ENCODE assay signal across 28 mouse cellular contexts in genomic region chr2:60328641-60329040, GRCm38 (mm10). TPM values are rescaled to one million over a fixed set of nuclear protein-coding genes. Genes with fewer than 3 reads are reported as not detected.
DNase-seq lines count a peak whose midpoint lies in the region; ATAC-seq and TF ChIP-seq lines count a peak whose summit lies in the region.
"Had no signal": no experiment of that assay in that cellular context is flagged by ENCODE, and none has a peak within 500 bp of the region (broad histone marks: within the 10 kb centered on the region; RNA-seq: fewer than 3 reads in every experiment).

No protein-coding gene starts in this region.

- no peak overlapping the region for H3K4me3 ChIP-seq in liver, embryonic 13.5 days (replicated peaks)
- no peak overlapping the region for H3K4me3 ChIP-seq in liver, postnatal 0 days (ENCODE audit: low read depth, low read length)
- H3K4me3 ChIP-seq in G1E (ENCODE audit: low read depth, low read length) = peak overlapping the region; percentile 68
- H3K4me3 ChIP-seq in kidney, embryonic 14.5 days (ENCODE audit: low read length) = no peak overlapping the region
- H3K4me3 ChIP-seq: embryonic facial prominence, embryonic 12.5 days; embryonic facial prominence, embryonic 15.5 days; heart, adult 2 months; heart, embryonic 10.5 days; heart, embryonic 13.5 days; hindbrain, embryonic 12.5 days; hindbrain, embryonic 15.5 days had no signal

- 54% methylated on average over 10 of the region's 10 CpGs for WGBS in liver, embryonic 13.5 days (ENCODE audit: insufficient replicate concordance)
- WGBS in liver, postnatal 0 days (ENCODE audit: insufficient replicate concordance) = 73% methylated on average over 10 of the region's 10 CpGs
- 91% methylated on average over 10 of the region's 10 CpGs for WGBS in kidney, embryonic 14.5 days

- H3K27ac ChIP-seq in liver, embryonic 13.5 days = no peak overlapping the region
- H3K27ac ChIP-seq in liver, postnatal 0 days (ENCODE audit: low read depth) = no peak overlapping the region
- no peak overlapping the region for H3K27ac ChIP-seq in kidney, embryonic 14.5 days (ENCODE audit: low read depth, low read length)
- H3K27ac ChIP-seq: embryonic facial prominence, embryonic 12.5 days; embryonic facial prominence, embryonic 15.5 days; heart, adult 2 months; heart, embryonic 10.5 days; heart, embryonic 13.5 days; hindbrain, embryonic 12.5 days; hindbrain, embryonic 15.5 days had no signal

- H3K36me3 ChIP-seq in liver, embryonic 13.5 days = no peaks in the 10 kb centered on the region
- no peaks in the 10 kb centered on the region for H3K36me3 ChIP-seq in liver, postnatal 0 days (replicated peaks; ENCODE audit: insufficient read depth, low read length)
- H3K36me3 ChIP-seq in G1E (replicated peaks) = peaks cover 12% of the 10 kb centered on the region
- no peaks in the 10 kb centered on the region for H3K36me3 ChIP-seq in kidney, embryonic 14.5 days (ENCODE audit: control insufficient read depth, insufficient read depth, low read length)
- H3K36me3 ChIP-seq: embryonic facial prominence, embryonic 12.5 days; embryonic facial prominence, embryonic 15.5 days; heart, embryonic 13.5 days; hindbrain, embryonic 12.5 days; hindbrain, embryonic 15.5 days had no signal

- H3K4me1 ChIP-seq in liver, embryonic 13.5 days (replicated peaks) = no peaks in the 10 kb centered on the region
- H3K4me1 ChIP-seq in liver, postnatal 0 days (ENCODE audit: insufficient read depth) = no peaks in the 10 kb centered on the region
- H3K4me1 ChIP-seq in G1E (ENCODE audit: insufficient read depth, low read depth, low read length) = peaks cover 49% of the 10 kb centered on the region
- H3K4me1 ChIP-seq in kidney, embryonic 14.5 days (ENCODE audit: control insufficient read depth, insufficient read depth, low read length) = no peaks in the 10 kb centered on the region
- H3K4me1 ChIP-seq: embryonic facial prominence, embryonic 12.5 days; embryonic facial prominence, embryonic 15.5 days; heart, embryonic 10.5 days; heart, embryonic 13.5 days; hindbrain, embryonic 12.5 days; hindbrain, embryonic 15.5 days had no signal

- no peaks in the 10 kb centered on the region for H3K9me3 ChIP-seq in liver, embryonic 13.5 days (replicated peaks)
- no peaks in the 10 kb centered on the region for H3K9me3 ChIP-seq in liver, postnatal 0 days (ENCODE audit: low read length)
- no peaks in the 10 kb centered on the region for H3K9me3 ChIP-seq in G1E (replicated peaks)
- H3K9me3 ChIP-seq in kidney, embryonic 14.5 days (ENCODE audit: control insufficient read depth, low read length) = no peaks in the 10 kb centered on the region
- H3K9me3 ChIP-seq: embryonic facial prominence, embryonic 12.5 days; embryonic facial prominence, embryonic 15.5 days; heart, embryonic 10.5 days; heart, embryonic 13.5 days; hindbrain, embryonic 12.5 days; hindbrain, embryonic 15.5 days had no signal

- TF ChIP-seq EP300 in liver, postnatal 0 days (IDR thresholded peaks at IDR 0.05; ENCODE audit: low read depth) = no peak

- H3K27me3 ChIP-seq in liver, embryonic 13.5 days = no peaks in the 10 kb centered on the region
- no peaks in the 10 kb centered on the region for H3K27me3 ChIP-seq in liver, postnatal 0 days (ENCODE audit: insufficient read depth, low read length)
- H3K27me3 ChIP-seq in G1E (ENCODE audit: insufficient read depth, low read length) = no peaks in the 10 kb centered on the region
- H3K27me3 ChIP-seq in kidney, embryonic 14.5 days (ENCODE audit: control insufficient read depth, insufficient read depth, low read length) = no peaks in the 10 kb centered on the region
- H3K27me3 ChIP-seq: embryonic facial prominence, embryonic 12.5 days; embryonic facial prominence, embryonic 15.5 days; heart, embryonic 13.5 days; hindbrain, embryonic 12.5 days; hindbrain, embryonic 15.5 days; Patski had no signal

- DNase-seq in liver, embryonic 13.5 days = peak; percentile 11
- no peak for DNase-seq in liver, postnatal 0 days
- peak; percentile 8 for DNase-seq in CD4-positive, CD25-positive, alpha-beta regulatory T cell, adult 2 months (ENCODE audit: low read depth, low spot score)
- peak; percentile 33 for DNase-seq in G1E (ENCODE audit: low spot score)
- DNase-seq in frontal cortex, postnatal 25 days (ENCODE audit: low spot score in 2 of 2) = no peak
- DNase-seq in layer of hippocampus, adult 8-10 months (ENCODE audit: low spot score in 2 of 2) = no peak
- DNase-seq: adrenal gland, postnatal 10 days; adrenal gland, postnatal 36 days; B cell, adult 2 months; cerebellum, adult 11 months; cerebellum, adult 2 months; cerebellum, adult 9-11 months; cerebellum, postnatal 25 days; forebrain, postnatal 0 days; gastrocnemius, postnatal 25 days; heart, adult 2 months; heart, postnatal 14 days had no signal

- no peak overlapping the region for H3K9ac ChIP-seq in liver, embryonic 13.5 days
- H3K9ac ChIP-seq in liver, postnatal 0 days (replicated peaks) = no peak overlapping the region
- H3K9ac ChIP-seq in kidney, embryonic 14.5 days (ENCODE audit: low read depth, low read length) = no peak overlapping the region
- H3K9ac ChIP-seq: embryonic facial prominence, embryonic 12.5 days; embryonic facial prominence, embryonic 15.5 days; forebrain, postnatal 0 days; heart, embryonic 13.5 days; hindbrain, embryonic 12.5 days; hindbrain, embryonic 15.5 days had no signal

- no peak for ATAC-seq in liver, embryonic 13.5 days (ENCODE audit: low read depth)
- ATAC-seq in liver, postnatal 0 days = no peak
- peak; percentile 82 for ATAC-seq in G1E (ENCODE audit: extremely low read depth, insufficient number of reproducible peaks, low FRiP score, poor library complexity, severe bottlenecking)
- peak; percentile 25 for ATAC-seq in inflammation-experienced regulatory T-cells, adult 6 months
- no peak for ATAC-seq in kidney, embryonic 14.5 days (ENCODE audit: low FRiP score, low TSS enrichment)
- ATAC-seq: forebrain, embryonic 14.5 days; forebrain, postnatal 0 days; intestine, embryonic 16.5 days; Patski had no signal

- no peak overlapping the region for H3K4me2 ChIP-seq in liver, embryonic 13.5 days
- H3K4me2 ChIP-seq in liver, postnatal 0 days (ENCODE audit: low read depth, low read length) = no peak overlapping the region
- no peak overlapping the region for H3K4me2 ChIP-seq in kidney, embryonic 14.5 days (replicated peaks; ENCODE audit: low read depth, low read length)
- H3K4me2 ChIP-seq: embryonic facial prominence, embryonic 12.5 days; embryonic facial prominence, embryonic 15.5 days; heart, embryonic 13.5 days; hindbrain, embryonic 12.5 days; hindbrain, embryonic 15.5 days had no signal

- TF ChIP-seq CTCF in liver, postnatal 0 days (IDR thresholded peaks at IDR 0.05; ENCODE audit: low read depth) = no peak
- TF ChIP-seq CTCF in G1E (IDR thresholded peaks at IDR 0.05; ENCODE audit: low read depth, low read length) = no peak

RNA-seq across cellular contexts. Expression of gene Cd302, which starts 44.4 kb away (rescaled TPM):
- 55.3 and 63.3 TPM in 2 replicates for polyA plus RNA-seq in liver, embryonic 13.5 days (2015; fragmentation: Nextera tagmentation; extraction: Ambion mirVana)
- polyA plus RNA-seq in liver, postnatal 0 days (2015; fragmentation: Nextera tagmentation; extraction: Ambion mirVana) = 349 and 375 TPM in 2 replicates
- total RNA-seq in G1E (2014; fragmentation: Nextera tagmentation) = 0.53 TPM in 1 of 2 replicates, not detected in the other
- not detected in 2 replicates for total RNA-seq in G1E (2017)
- not detected in 2 replicates for polyA plus RNA-seq in G1E (2012)
- 1 to 10 TPM; 3.7 to 5.9 (median 4.0) TPM for polyA plus RNA-seq in inflammation-experienced regulatory T-cells, adult 6 months (2017; shearing (Covaris generic))
- total RNA-seq in layer of hippocampus, adult 8-10 months (2022) = 10 to 100 TPM; 13.8 to 21.4 (median 19.2) TPM
- polyA plus RNA-seq in kidney, embryonic 14.5 days (2014; fragmentation: Nextera tagmentation; extraction: Ambion mirVana) = 51.1 and 62.4 TPM in 2 replicates

RNA-seq across cellular contexts. Expression of gene Ly75, which starts 54.5 kb away (rescaled TPM):
- polyA plus RNA-seq in liver, embryonic 13.5 days (2015; fragmentation: Nextera tagmentation; extraction: Ambion mirVana) = 3.1 and 4.1 TPM in 2 replicates
- 1.5 and 2.0 TPM in 2 replicates for polyA plus RNA-seq in liver, postnatal 0 days (2015; fragmentation: Nextera tagmentation; extraction: Ambion mirVana)
- 16.0 and 16.3 TPM in 2 replicates for total RNA-seq in G1E (2014; fragmentation: Nextera tagmentation)
- total RNA-seq in G1E (2017) = 11.8 and 12.5 TPM in 2 replicates
- 0.15 and 0.19 TPM in 2 replicates for polyA plus RNA-seq in G1E (2012)
- polyA plus RNA-seq in inflammation-experienced regulatory T-cells, adult 6 months (2017; shearing (Covaris generic)) = 10 to 100 TPM; 12.4 to 15.1 (median 12.6) TPM
- total RNA-seq in layer of hippocampus, adult 8-10 months (2022) = under 1 TPM; 0.50 to 0.79 (median 0.77) TPM
- 1.8 and 4.5 TPM in 2 replicates for polyA plus RNA-seq in kidney, embryonic 14.5 days (2014; fragmentation: Nextera tagmentation; extraction: Ambion mirVana)

Comparison
In these comparisons a context has a peak if more than half of its experiments do, and no peak if none do; other contexts are left out.
1. DNase-seq: peak in liver, embryonic 13.5 days (single experiment), CD4-positive, CD25-positive, alpha-beta regulatory T cell, adult 2 months (single experiment) and G1E (single experiment); none in liver, postnatal 0 days (single experiment), frontal cortex, postnatal 25 days (0 of 2) and layer of hippocampus, adult 8-10 months (0 of 2).
2. ATAC-seq: peak in G1E (single experiment) and inflammation-experienced regulatory T-cells, adult 6 months (single experiment); none in liver, embryonic 13.5 days (single experiment), liver, postnatal 0 days (single experiment) and kidney, embryonic 14.5 days (single experiment).